Mouse (Mus musculus): ENCODE results near the gene St7l. TPM values are rescaled to one million over a fixed set of nuclear protein-coding genes. Genes with fewer than 3 reads are reported as not detected.
A peak's percentile ranks its signal among the peaks of the same experiment; 100 is the strongest.

Gene St7l
- polyA plus RNA-seq, 1 experiment from 2014 or later = 37.8 TPM

DNA sequence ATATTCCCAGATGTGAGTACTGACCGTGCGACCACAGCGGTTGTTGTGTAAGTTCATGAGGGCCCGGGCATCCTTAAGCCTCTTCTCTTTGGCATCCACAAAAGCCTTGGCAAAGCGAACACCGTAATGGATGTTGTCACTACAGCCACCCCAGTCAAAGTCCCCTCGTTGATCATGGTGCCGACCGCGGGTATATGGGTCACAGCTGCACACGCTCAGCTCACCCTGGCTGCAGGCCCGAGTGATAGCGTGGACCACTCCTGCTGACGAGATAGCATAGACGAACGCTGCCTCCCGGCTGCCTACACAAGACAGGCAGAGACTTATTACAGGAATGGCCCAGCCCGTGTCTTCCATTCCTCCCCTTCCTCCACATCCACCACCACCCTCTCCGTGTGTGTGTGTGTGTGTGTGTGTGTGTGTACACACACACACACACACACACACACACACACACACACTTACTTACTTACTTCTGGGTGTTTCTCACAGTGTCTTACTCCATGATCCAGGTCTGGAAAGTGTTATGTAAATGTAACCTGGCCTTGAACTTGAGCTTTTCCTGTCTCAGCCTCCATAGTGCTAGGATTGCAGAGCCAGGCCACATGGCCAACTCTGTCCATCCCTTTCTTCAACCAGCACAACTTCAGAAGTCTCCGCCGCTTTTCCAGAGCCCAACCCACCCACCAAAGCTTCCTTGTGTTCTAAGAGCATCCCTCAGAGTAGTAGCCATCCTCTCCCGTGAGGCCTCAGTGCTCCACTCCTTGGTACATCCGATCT lies 89.3 kb downstream of the St7l start:
- no peaks in the 10 kb centered on the region; the same call in 1 of the 2 replicates for H3K27me3 ChIP-seq (replicated peaks; ENCODE audit: control insufficient read depth, insufficient read depth, low read length)
- no peak overlapping the region for H3K4me3 ChIP-seq (ENCODE audit: low read depth, low read length)
- H3K9ac ChIP-seq (ENCODE audit: low read length) = no peak overlapping the region
- whole genome bisulfite sequencing = 94% methylated on average over 22 of the region's 23 CpGs
- ATAC-seq = no peak
- peaks cover 20% of the 10 kb centered on the region for H3K36me3 ChIP-seq (ENCODE audit: control insufficient read depth, insufficient read depth, low read length)
- no peak overlapping the region for H3K27ac ChIP-seq (ENCODE audit: low read depth, low read length)
- no peaks in the 10 kb centered on the region for H3K9me3 ChIP-seq (replicated peaks; ENCODE audit: control insufficient read depth, low read length)
- no peaks in the 10 kb centered on the region for H3K4me1 ChIP-seq (ENCODE audit: control insufficient read depth, insufficient read depth, low read length)
- no peak for DNase-seq (ENCODE audit: low spot score)
- no peak overlapping the region for H3K4me2 ChIP-seq (ENCODE audit: low read length)

DNA sequence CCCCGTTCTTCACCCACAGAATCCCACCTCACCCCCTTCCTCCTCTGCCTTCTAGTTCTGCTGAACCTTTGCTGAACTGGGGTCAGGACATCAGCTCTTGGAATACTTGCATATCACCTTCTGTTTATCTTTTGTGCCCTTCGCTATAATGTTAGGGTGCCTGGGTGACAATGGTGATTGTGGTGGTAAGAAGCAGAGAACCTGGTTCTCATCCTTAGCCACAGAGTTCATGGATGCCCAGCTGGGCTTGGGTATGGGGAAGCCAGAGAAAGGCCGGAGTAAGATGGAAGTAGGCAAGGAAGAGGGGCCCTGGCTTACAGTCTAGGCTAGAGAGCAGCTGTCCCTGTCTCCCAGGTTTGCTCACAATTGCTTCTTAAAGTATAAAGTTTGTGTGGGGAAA lies 90.3 kb downstream of the St7l start:
- peaks cover 20% of the 10 kb centered on the region for H3K36me3 ChIP-seq (ENCODE audit: control insufficient read depth, insufficient read depth, low read length)
- no peak overlapping the region for H3K27ac ChIP-seq (ENCODE audit: low read depth, low read length)
- no peak overlapping the region for H3K9ac ChIP-seq (ENCODE audit: low read length)
- DNase-seq (ENCODE audit: low spot score) (no peak), ATAC-seq (no peak)
- peaks cover 3% of the 10 kb centered on the region; the same call in 1 of the 2 replicates for H3K27me3 ChIP-seq (replicated peaks; ENCODE audit: control insufficient read depth, insufficient read depth, low read length)
- H3K9me3 ChIP-seq (replicated peaks; ENCODE audit: control insufficient read depth, low read length) = no peaks in the 10 kb centered on the region
- 82% methylated on average over 3 of the region's 3 CpGs for WGBS
- no peak overlapping the region for H3K4me3 ChIP-seq (ENCODE audit: low read depth, low read length)
- H3K4me2 ChIP-seq (ENCODE audit: low read length) = no peak overlapping the region
- H3K4me1 ChIP-seq (ENCODE audit: control insufficient read depth, insufficient read depth, low read length) = no peaks in the 10 kb centered on the region

DNA sequence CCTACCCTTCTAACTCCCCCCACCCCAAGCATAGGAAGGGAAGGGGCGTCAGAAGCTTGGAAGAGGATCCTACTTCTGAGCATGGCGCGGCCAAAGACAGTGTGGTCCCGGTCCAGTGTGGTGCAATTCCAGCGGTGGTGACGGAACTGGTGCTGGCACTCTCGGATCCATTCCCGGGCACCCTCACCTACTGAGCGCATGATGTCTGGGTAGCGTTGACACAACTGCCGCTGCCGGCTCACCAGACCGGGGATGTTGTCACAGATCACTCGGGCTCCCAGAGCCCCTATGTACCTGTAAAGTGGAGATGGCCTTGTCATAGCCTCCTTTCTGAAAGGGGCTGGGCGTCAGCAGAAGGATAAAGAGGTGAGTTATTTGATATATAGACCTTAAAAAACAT lies 90.7 kb downstream of the St7l start:
- Histone ChIP-seq H3K27me3 (replicated peaks; ENCODE audit: control insufficient read depth, insufficient read depth, low read length) (peaks cover 3% of the 10 kb centered on the region), H3K4me3 (ENCODE audit: low read depth, low read length) (no peak overlapping the region), H3K4me1 (ENCODE audit: control insufficient read depth, insufficient read depth, low read length) (no peaks in the 10 kb centered on the region), H3K4me2 (ENCODE audit: low read length) (no peak overlapping the region), H3K9me3 (replicated peaks; ENCODE audit: control insufficient read depth, low read length) (no peaks in the 10 kb centered on the region), H3K9ac (ENCODE audit: low read length) (no peak overlapping the region), H3K36me3 (ENCODE audit: control insufficient read depth, insufficient read depth, low read length) (peaks cover 20% of the 10 kb centered on the region), H3K27ac (ENCODE audit: low read depth, low read length) (no peak overlapping the region)
- DNase-seq (ENCODE audit: low spot score) (no peak), ATAC-seq (no peak)
- WGBS = 93% methylated on average over 15 of the region's 15 CpGs

DNA sequence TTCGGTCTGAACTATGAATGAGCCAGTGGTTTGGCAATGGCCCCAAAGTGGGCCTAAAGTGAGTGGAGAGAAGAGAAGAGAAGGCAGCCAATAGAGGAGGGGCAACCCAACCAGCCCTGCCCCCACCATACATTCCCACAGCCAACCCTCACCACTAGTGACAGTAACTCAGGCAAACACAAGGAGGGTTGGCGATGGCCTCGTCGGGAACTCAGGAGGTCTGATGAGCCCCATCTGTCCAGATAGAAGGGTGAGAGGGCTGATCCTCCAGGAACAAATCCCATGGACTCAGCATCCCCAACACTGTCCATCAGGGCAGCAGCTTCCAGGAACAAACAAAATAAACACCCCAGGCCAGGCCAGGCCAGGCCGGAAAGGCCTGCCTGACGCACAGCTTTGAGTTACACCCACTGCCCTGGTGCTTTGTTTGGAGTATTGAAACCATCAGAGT lies 92.4 kb downstream of the St7l start:
- Histone ChIP-seq H3K9me3 (replicated peaks; ENCODE audit: control insufficient read depth, low read length) (no peaks in the 10 kb centered on the region), H3K36me3 (ENCODE audit: control insufficient read depth, insufficient read depth, low read length) (peaks cover 10% of the 10 kb centered on the region; the same call in 1 of the 2 replicates), H3K27me3 (replicated peaks; ENCODE audit: control insufficient read depth, insufficient read depth, low read length) (peaks cover 19% of the 10 kb centered on the region), H3K27ac (ENCODE audit: low read depth, low read length) (no peak overlapping the region), H3K4me3 (ENCODE audit: low read depth, low read length) (no peak overlapping the region), H3K9ac (ENCODE audit: low read length) (no peak overlapping the region), H3K4me1 (ENCODE audit: control insufficient read depth, insufficient read depth, low read length) (no peaks in the 10 kb centered on the region), H3K4me2 (ENCODE audit: low read length) (no peak overlapping the region)
- ATAC-seq = no peak
- WGBS = 93% methylated on average over 6 of the region's 6 CpGs
- DNase-seq (ENCODE audit: low spot score) = no peak

DNA sequence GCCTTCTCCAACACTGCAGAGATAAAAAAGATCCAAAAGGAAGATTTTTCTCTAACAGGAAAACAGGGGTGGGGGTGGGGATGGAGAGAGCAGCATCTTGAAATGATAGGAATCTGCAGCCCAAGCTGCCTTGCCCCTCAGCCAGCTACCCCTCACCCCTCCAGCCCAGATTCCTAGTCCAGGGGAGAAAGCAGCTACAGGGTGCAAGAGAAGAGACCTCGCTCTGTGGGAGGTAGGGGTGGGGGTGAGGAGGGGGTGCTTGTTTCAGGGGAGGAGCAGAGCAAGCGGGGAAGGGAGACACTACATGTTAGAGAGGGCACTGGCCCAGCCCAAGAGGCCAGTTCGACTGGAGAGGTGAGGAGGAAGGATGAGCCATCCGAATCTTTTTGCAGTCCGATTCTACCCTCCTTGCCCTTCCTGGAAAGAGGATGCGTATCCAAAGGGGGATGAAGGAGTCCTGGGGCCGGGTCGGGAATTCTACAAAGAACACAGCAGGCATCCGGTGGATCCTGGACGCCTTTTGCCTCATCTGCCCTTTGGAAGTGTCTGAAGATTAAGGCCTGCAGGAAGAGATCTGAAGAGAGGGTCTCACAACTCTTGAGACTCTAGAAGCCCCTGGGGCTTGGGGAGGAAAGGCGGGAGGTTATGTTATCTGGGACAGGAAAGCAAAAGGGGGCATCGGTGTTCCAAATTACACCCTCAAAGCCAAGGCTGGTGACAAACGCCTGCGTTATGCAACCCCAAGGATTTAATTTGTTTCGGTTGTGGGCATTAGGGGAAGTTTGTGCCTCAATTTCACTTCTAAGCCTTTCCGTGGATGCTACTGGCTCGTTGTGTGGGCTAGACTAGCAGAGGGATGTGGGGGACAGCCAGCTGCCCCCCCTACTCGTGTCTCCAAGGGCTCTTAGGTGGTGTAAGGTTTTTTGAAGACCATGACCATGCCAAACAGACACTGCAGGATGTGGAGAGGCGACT lies 96.5 kb downstream of the St7l start:
- Histone ChIP-seq H3K27me3 (replicated peaks; ENCODE audit: control insufficient read depth, insufficient read depth, low read length) (peaks cover 51% of the 10 kb centered on the region), H3K4me3 (ENCODE audit: low read depth, low read length) (no peak overlapping the region), H3K9me3 (replicated peaks; ENCODE audit: control insufficient read depth, low read length) (no peaks in the 10 kb centered on the region), H3K9ac (ENCODE audit: low read length) (no peak overlapping the region), H3K4me2 (ENCODE audit: low read length) (no peak overlapping the region), H3K4me1 (ENCODE audit: control insufficient read depth, insufficient read depth, low read length) (peaks cover 3% of the 10 kb centered on the region; the same call in 1 of the 2 replicates), H3K27ac (ENCODE audit: low read depth, low read length) (no peak overlapping the region), H3K36me3 (ENCODE audit: control insufficient read depth, insufficient read depth, low read length) (0 out of 2 replicates have a peak, but pooled peaks cover 2% of the 10 kb centered on the region)
- WGBS = 7% methylated on average over 19 of the region's 19 CpGs
- DNase-seq (ENCODE audit: low spot score) (no peak), ATAC-seq (no peak)

DNA sequence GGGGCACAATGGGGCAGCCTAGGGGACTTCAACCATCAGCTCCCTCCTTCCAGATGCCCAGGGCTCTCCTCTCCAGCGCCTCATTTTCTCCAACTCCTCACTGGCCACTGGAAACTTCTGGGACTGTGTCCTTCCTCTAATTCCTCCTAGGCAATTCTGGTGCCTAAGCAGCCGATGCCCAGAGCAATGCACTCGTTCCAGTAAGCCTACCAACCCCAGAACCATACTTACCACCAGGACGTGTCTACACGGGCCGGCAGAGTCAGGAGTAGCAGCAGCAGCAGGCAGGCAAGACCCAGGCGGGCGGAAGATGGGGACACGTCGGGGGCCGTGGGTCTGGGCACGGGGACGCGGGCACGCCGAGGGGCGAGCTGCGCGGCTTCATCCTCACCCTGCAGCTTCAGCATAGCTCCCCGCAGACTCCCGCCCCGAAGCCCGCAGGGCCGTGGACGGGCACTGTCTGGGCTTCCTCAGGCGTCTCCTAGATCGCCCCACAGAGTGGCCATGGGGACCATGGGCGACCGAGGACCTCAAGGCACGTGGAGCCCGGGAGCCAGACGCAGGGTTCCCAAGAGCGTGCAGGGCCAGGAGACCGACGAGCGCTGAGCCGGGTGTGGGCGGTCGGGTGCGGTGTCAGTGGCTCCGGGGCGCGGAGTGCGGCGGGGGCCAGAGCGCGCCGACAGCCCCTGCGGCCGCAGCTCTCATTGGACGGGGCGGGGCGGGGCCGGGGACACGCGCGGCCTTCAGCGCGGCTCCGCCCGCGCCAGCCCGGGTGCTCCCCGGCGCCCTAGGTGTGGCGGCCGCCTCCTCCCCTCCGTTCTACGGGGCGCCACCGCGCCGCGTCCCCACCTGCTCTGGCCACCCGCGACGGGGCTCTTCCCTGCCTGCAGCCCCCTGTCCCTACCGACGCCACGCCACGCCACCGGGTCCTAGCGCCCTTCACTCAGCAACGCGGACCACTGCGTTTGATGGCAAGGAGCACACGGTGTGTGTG lies 97.6 kb downstream of the St7l start, which contains the start of gene Wnt2b:
TSS of gene Wnt2b (minus strand) at position 856 of the 994 bp plus-strand sequence.
- DNase-seq (ENCODE audit: low spot score) = peak; percentile 22
- WGBS = under 1% methylated on average over 83 of the region's 87 CpGs
- Histone ChIP-seq H3K9ac (ENCODE audit: low read length) (peak within 1 kb of the TSS; percentile 54), H3K4me2 (ENCODE audit: low read length) (peak within 1 kb of the TSS; percentile 66), H3K4me3 (ENCODE audit: low read depth, low read length) (peak within 1 kb of the TSS; percentile 48), H3K36me3 (ENCODE audit: control insufficient read depth, insufficient read depth, low read length) (no peaks in the 10 kb centered on the region), H3K4me1 (ENCODE audit: control insufficient read depth, insufficient read depth, low read length) (peaks cover 3% of the 10 kb centered on the region; the same call in 1 of the 2 replicates), H3K27ac (ENCODE audit: low read depth, low read length) (no peak within 1 kb of the TSS), H3K27me3 (replicated peaks; ENCODE audit: control insufficient read depth, insufficient read depth, low read length) (peaks cover 51% of the 10 kb centered on the region), H3K9me3 (replicated peaks; ENCODE audit: control insufficient read depth, low read length) (no peaks in the 10 kb centered on the region)
- ATAC-seq = peak; percentile 49

DNA sequence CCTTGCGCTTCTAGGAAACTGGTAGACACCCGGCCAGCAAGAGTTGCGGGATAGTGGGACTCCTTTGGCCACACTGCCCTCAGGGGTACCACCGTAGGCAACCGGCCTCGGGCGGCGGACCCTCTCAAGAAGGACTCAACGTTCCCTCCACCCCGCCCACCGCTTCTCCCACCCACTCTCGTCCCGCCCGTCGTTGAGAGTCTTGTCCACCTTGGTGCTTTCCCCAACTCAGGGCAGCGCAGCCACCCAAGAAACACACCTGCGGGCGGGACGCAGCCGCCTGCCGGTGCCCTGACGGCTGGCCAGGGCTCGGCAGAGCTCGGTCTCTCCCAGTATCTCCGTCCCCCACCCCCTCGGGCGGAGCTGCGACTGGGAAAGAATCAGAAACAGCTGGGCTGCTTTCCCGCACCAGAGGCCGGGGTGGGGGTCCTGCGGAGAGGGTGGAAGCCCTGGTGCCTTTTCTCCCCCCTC lies 98.4 kb downstream of the St7l start:
- Histone ChIP-seq H3K4me2 (ENCODE audit: low read length) (peak overlapping the region; percentile 66), H3K9ac (ENCODE audit: low read length) (peak overlapping the region; percentile 54; the same call in 1 of the 2 replicates), H3K9me3 (replicated peaks; ENCODE audit: control insufficient read depth, low read length) (no peaks in the 10 kb centered on the region), H3K27ac (ENCODE audit: low read depth, low read length) (no peak overlapping the region), H3K27me3 (replicated peaks; ENCODE audit: control insufficient read depth, insufficient read depth, low read length) (peaks cover 51% of the 10 kb centered on the region), H3K4me1 (ENCODE audit: control insufficient read depth, insufficient read depth, low read length) (peaks cover 3% of the 10 kb centered on the region; the same call in 1 of the 2 replicates), H3K4me3 (ENCODE audit: low read depth, low read length) (peak overlapping the region; percentile 48), H3K36me3 (ENCODE audit: control insufficient read depth, insufficient read depth, low read length) (no peaks in the 10 kb centered on the region)
- 3% methylated on average over 31 of the region's 31 CpGs for WGBS
- no peak for DNase-seq (ENCODE audit: low spot score)
- peak; percentile 36 for ATAC-seq

DNA sequence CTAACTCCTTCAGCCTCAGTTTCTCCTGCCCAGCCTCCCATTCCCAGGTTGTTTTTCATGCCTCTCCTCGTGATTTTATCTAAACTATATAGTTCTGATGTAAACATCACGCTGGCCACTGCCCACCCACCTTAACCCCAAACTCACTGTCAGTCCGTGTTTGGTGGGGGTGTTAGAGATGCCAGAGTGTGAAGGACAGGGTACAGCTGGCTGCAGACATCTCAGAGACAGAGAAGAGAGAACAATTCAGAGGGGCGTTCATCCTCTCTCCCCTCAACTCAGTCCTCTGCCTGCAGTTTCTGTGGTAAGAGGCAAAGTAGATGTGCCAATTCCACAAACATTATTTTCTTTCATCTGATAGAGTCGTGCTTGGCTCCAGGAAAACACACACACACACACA lies 99.1 kb downstream of the St7l start:
- Histone ChIP-seq H3K27ac (ENCODE audit: low read depth, low read length) (no peak overlapping the region), H3K9ac (ENCODE audit: low read length) (no peak overlapping the region), H3K9me3 (replicated peaks; ENCODE audit: control insufficient read depth, low read length) (no peaks in the 10 kb centered on the region), H3K4me3 (ENCODE audit: low read depth, low read length) (no peak overlapping the region), H3K36me3 (ENCODE audit: control insufficient read depth, insufficient read depth, low read length) (no peaks in the 10 kb centered on the region), H3K4me2 (ENCODE audit: low read length) (no peak overlapping the region), H3K27me3 (replicated peaks; ENCODE audit: control insufficient read depth, insufficient read depth, low read length) (peaks cover 51% of the 10 kb centered on the region), H3K4me1 (ENCODE audit: control insufficient read depth, insufficient read depth, low read length) (peaks cover 3% of the 10 kb centered on the region; the same call in 1 of the 2 replicates)
- DNase-seq (ENCODE audit: low spot score) (no peak), ATAC-seq (no peak)
- 7% methylated on average over 5 of the region's 5 CpGs for WGBS
